Mouse (Mus musculus): ENCODE measurements around the gene Mapk14. TPM values are rescaled to one million over a fixed set of nuclear protein-coding genes. Genes with fewer than 3 reads are reported as not detected.
A peak's percentile ranks its signal among the peaks of the same experiment; 100 is the strongest.
"Not testable (repeated sequence)": the region's sequence is repeated elsewhere in the genome, so short reads cannot be mapped to it uniquely, and the experiment has no call there.

The Mapk14 gene
- polyA plus RNA-seq, 1 experiment from 2014 or later, result 23.6 TPM

DNA sequence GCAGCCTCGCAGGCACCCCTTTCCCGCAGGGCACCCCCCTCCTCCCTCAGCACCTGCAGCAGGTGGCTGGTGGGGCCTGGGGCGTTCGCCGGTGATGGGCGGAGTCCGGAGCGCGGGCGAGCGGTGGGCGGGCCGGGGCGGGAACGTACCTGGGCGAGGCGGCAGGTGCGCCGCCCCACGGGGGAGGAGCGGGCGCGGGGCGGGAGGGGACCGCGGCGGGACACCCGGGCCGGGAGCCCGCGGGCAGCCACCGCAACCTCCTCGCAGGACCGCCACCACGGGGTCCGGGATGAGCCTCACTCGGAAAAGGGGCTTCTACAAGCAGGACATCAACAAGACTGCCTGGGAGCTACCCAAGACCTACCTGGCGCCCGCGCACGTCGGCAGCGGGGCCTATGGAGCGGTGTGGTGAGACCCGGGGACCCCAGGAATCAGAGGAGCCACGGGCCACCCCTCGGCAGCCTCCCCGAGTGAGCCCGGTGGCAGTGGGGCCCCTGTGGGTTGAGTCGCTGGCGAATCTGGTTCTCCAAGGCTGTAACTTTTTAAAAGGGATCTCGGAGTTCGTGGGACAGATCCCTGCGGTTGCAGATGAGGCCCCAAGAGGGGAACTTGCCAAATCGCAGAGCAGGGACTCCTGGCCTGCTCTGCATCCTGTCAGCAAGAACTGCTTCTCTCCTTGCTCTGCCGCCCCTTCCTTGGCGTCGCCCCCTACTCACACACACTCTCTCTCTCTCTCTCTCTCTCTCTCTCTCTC, 78.2 kb downstream of the Mapk14 start, which contains the start of gene Mapk13:
Gene Mapk13 (plus strand): TSS at position 177 of the 754 bp plus-strand sequence.
- peak within 1 kb of the TSS; percentile 56 for H3K4me3 ChIP-seq (ENCODE audit: low read depth, low read length)
- H3K27ac ChIP-seq (ENCODE audit: low read depth, low read length), result peak within 1 kb of the TSS; percentile 74
- 1% methylated on average over 57 of the region's 58 CpGs for WGBS
- no peak for TF ChIP-seq CTCF (IDR thresholded peaks at IDR 0.05; ENCODE audit: low read depth)
- H3K9me3 ChIP-seq (ENCODE audit: control insufficient read depth), result no peaks in the 10 kb centered on the region
- H3K4me1 ChIP-seq (replicated peaks; ENCODE audit: control insufficient read depth, insufficient read depth, low read length), result peaks cover 8% of the 10 kb centered on the region; the same call in 1 of the 2 replicates
- H3K27me3 ChIP-seq (replicated peaks; ENCODE audit: control insufficient read depth, insufficient read depth, low read length), result no peaks in the 10 kb centered on the region
- H3K9ac ChIP-seq (ENCODE audit: low read depth, low read length), result peak within 1 kb of the TSS; percentile 74
- ATAC-seq, result peak; percentile 71
- peaks cover 7% of the 10 kb centered on the region; the same call in 1 of the 2 replicates for H3K36me3 ChIP-seq (ENCODE audit: control insufficient read depth, insufficient read depth)
- peak within 1 kb of the TSS; percentile 69 for H3K4me2 ChIP-seq (replicated peaks; ENCODE audit: low read depth)

DNA sequence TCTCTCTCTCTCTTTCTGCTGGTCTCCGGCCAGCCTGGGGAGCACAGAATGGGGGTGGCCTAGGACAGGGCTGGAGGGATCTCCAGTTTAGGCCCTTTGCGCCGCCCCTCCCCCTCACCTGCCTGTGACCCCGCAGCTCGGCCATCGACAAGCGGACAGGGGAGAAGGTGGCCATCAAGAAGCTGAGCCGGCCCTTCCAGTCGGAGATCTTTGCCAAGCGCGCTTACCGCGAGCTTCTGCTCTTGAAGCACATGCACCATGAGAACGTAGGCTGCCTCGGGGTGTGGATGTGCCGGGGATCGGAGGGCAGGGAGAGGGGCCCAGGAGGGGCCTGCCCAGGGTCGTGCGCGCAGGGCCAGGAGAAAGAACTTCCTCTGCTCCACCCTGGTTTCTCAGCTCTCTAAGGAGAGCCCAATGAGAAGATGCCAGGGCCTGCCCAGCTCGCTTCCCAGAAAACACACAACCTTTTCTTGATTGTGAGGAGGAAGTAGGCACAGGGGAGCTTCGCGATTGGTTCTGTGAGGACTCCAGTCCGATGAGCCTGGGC, 78.8 kb downstream of the Mapk14 start:
- peak overlapping the region; percentile 74 for H3K9ac ChIP-seq (ENCODE audit: low read depth, low read length)
- H3K27me3 ChIP-seq (replicated peaks; ENCODE audit: control insufficient read depth, insufficient read depth, low read length), result no peaks in the 10 kb centered on the region
- peak overlapping the region; percentile 69 for H3K4me2 ChIP-seq (replicated peaks; ENCODE audit: low read depth)
- H3K27ac ChIP-seq (ENCODE audit: low read depth, low read length), result peak overlapping the region; percentile 74
- peak; percentile 54 for ATAC-seq
- peaks cover 8% of the 10 kb centered on the region; the same call in 1 of the 2 replicates for H3K4me1 ChIP-seq (replicated peaks; ENCODE audit: control insufficient read depth, insufficient read depth, low read length)
- WGBS, result 2% methylated on average over 24 of the region's 24 CpGs
- peaks cover 7% of the 10 kb centered on the region; the same call in 1 of the 2 replicates for H3K36me3 ChIP-seq (ENCODE audit: control insufficient read depth, insufficient read depth)
- no peaks in the 10 kb centered on the region for H3K9me3 ChIP-seq (ENCODE audit: control insufficient read depth)
- no peak for TF ChIP-seq CTCF (IDR thresholded peaks at IDR 0.05; ENCODE audit: low read depth)
- H3K4me3 ChIP-seq (ENCODE audit: low read depth, low read length), result peak overlapping the region; percentile 56

DNA sequence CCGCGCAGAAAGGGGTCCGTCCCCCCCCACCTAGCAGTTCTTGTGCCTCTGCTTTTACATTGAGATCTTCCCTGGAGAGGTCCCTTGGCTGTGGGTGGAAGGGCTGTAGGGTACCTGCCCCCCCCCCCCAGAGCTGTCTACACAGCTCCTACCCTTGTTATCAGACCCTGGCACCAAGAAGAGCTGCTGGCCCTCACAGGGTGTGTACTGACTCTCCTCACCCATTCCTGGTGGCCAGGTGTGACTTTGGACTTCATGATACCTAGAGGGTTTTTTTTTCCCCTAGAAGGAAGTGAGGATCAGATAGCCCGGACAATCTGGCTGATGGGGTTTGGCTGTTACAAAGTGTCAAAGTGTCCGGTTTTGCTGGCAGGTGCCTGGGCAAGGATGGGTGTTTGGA, 80.2 kb downstream of the Mapk14 start:
- H3K4me1 ChIP-seq (replicated peaks; ENCODE audit: control insufficient read depth, insufficient read depth, low read length), result peaks cover 8% of the 10 kb centered on the region; the same call in 1 of the 2 replicates
- peaks cover 12% of the 10 kb centered on the region for H3K36me3 ChIP-seq (ENCODE audit: control insufficient read depth, insufficient read depth)
- no peaks in the 10 kb centered on the region for H3K27me3 ChIP-seq (replicated peaks; ENCODE audit: control insufficient read depth, insufficient read depth, low read length)
- ATAC-seq, result peak; percentile 42
- TF ChIP-seq CTCF (IDR thresholded peaks at IDR 0.05; ENCODE audit: low read depth), result no peak
- H3K9me3 ChIP-seq (ENCODE audit: control insufficient read depth), result no peaks in the 10 kb centered on the region
- H3K4me2 ChIP-seq (replicated peaks; ENCODE audit: low read depth), result peak overlapping the region; percentile 69
- H3K4me3 ChIP-seq (ENCODE audit: low read depth, low read length), result no peak overlapping the region
- 72% methylated on average over 5 of the region's 5 CpGs for WGBS
- peak overlapping the region; percentile 74 for H3K27ac ChIP-seq (ENCODE audit: low read depth, low read length)
- H3K9ac ChIP-seq (ENCODE audit: low read depth, low read length), result 0 out of 2 replicates have a peak overlapping the region, but pooled peaks have one; percentile 17

- H3K9me3 ChIP-seq (ENCODE audit: control insufficient read depth); H3K9ac ChIP-seq (ENCODE audit: low read depth, low read length); H3K27me3 ChIP-seq (replicated peaks; ENCODE audit: control insufficient read depth, insufficient read depth, low read length); ATAC-seq; H3K4me1 ChIP-seq (replicated peaks; ENCODE audit: control insufficient read depth, insufficient read depth, low read length); H3K27ac ChIP-seq (ENCODE audit: low read depth, low read length); H3K4me2 ChIP-seq (replicated peaks; ENCODE audit: low read depth); H3K4me3 ChIP-seq (ENCODE audit: low read depth, low read length): not testable (repeated sequence)
- 94% methylated on average over 8 of the region's 9 CpGs for WGBS
- peak; percentile 53 for TF ChIP-seq CTCF (IDR thresholded peaks at IDR 0.05; ENCODE audit: low read depth)
- H3K36me3 ChIP-seq (ENCODE audit: control insufficient read depth, insufficient read depth), result peaks cover 27% of the 10 kb centered on the region
Observed at GRCm38 (mm10) chr17:28774303-28774702, 83.2 kb downstream of the Mapk14 start.

DNA sequence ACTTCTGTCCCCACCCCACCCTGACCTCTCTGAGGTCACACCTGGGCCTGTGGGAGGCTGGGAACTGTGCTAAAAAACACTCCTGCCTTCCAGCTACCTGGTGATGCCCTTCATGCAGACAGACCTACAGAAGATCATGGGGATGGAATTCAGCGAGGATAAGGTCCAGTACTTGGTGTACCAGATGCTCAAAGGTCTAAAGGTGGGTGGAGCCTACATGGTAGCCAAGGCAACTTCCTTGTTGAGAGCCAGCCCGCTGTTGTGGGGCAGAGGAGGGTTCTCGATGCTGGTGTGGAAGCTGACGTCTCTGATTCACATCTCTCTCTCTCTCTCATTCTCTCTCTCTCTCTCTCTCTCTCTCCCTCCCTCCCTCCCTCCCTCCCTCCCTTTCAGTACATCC, 84.0 kb downstream of the Mapk14 start:
- H3K27ac ChIP-seq (ENCODE audit: low read depth, low read length), result no peak overlapping the region
- WGBS, result 77% methylated on average over 4 of the region's 4 CpGs
- no peak overlapping the region for H3K4me3 ChIP-seq (ENCODE audit: low read depth, low read length)
- no peaks in the 10 kb centered on the region for H3K9me3 ChIP-seq (ENCODE audit: control insufficient read depth)
- H3K9ac ChIP-seq (ENCODE audit: low read depth, low read length), result no peak overlapping the region
- peaks cover 34% of the 10 kb centered on the region for H3K36me3 ChIP-seq (ENCODE audit: control insufficient read depth, insufficient read depth)
- TF ChIP-seq CTCF (IDR thresholded peaks at IDR 0.05; ENCODE audit: low read depth), result no peak
- no peak overlapping the region for H3K4me2 ChIP-seq (replicated peaks; ENCODE audit: low read depth)
- no peak for ATAC-seq
- H3K4me1 ChIP-seq (replicated peaks; ENCODE audit: control insufficient read depth, insufficient read depth, low read length), result peaks cover 8% of the 10 kb centered on the region; the same call in 1 of the 2 replicates
- H3K27me3 ChIP-seq (replicated peaks; ENCODE audit: control insufficient read depth, insufficient read depth, low read length), result no peaks in the 10 kb centered on the region

GRCm38 (mm10) chr17:28776817-28777216, 85.7 kb downstream of the Mapk14 start:
- H3K36me3 ChIP-seq (ENCODE audit: control insufficient read depth, insufficient read depth), result peaks cover 34% of the 10 kb centered on the region
- 93% methylated on average over 3 of the region's 3 CpGs for WGBS
- H3K4me3 ChIP-seq (ENCODE audit: low read depth, low read length), result no peak overlapping the region
- H3K9me3 ChIP-seq (ENCODE audit: control insufficient read depth), result no peaks in the 10 kb centered on the region
- H3K27me3 ChIP-seq (replicated peaks; ENCODE audit: control insufficient read depth, insufficient read depth, low read length), result no peaks in the 10 kb centered on the region
- no peaks in the 10 kb centered on the region for H3K4me1 ChIP-seq (replicated peaks; ENCODE audit: control insufficient read depth, insufficient read depth, low read length)
- TF ChIP-seq CTCF (IDR thresholded peaks at IDR 0.05; ENCODE audit: low read depth), result peak; percentile 48
- H3K27ac ChIP-seq (ENCODE audit: low read depth, low read length), result no peak overlapping the region
- ATAC-seq, result no peak
- H3K9ac ChIP-seq (ENCODE audit: low read depth, low read length), result no peak overlapping the region
- H3K4me2 ChIP-seq (replicated peaks; ENCODE audit: low read depth), result no peak overlapping the region
